Mouse (Mus musculus) layer of hippocampus, adult 2 months (tissue): ENCODE data around the gene Wfdc21. TPM values are rescaled to one million over a fixed set of nuclear protein-coding genes. Genes with fewer than 3 reads are reported as not detected.

ENCODE experiments used
- DNase-seq, 2 experiments: peaks; one replicate each; pipeline ENCODE4 v3.0.0; 2022; ENCODE audit warnings: low spot score in 2 of 2
- H3K27ac ChIP-seq: fragments of 200-600 bp; 2 replicates; pipeline ENCODE4 v1.8.1; 2022
- H3K4me3 ChIP-seq: fragments of 200-600 bp; 2 replicates; pipeline ENCODE4 v1.8.1; 2022; ENCODE audit warnings: mild to moderate bottlenecking
- CTCF ChIP-seq: fragments of 200-600 bp; conservative IDR thresholded peaks from 2 replicates; pipeline ENCODE4 v1.8.1; 2022; ENCODE audit warnings: antibody characterized with exemption, mild to moderate bottlenecking, moderate library complexity
- total RNA-seq, 2 experiments: library from RNA; stranded (reverse); gene quantifications; 2 replicates each; pipeline ENCODE4 v1.2.3; 2021

Gene Wfdc21
- total RNA-seq, 2 experiments from 2014 or later, result not detected

- no peak for TF ChIP-seq CTCF
- H3K4me3 ChIP-seq, result no peak overlapping the region
- no peak overlapping the region for H3K27ac ChIP-seq
- DNase-seq, result no peak
These were observed 9.6 kb upstream of the Wfdc21 start for GRCm38 (mm10) chr11:83737109-83737558.

- peak; percentile 93 for TF ChIP-seq CTCF
These were observed 7.5 kb upstream of the Wfdc21 start for GRCm38 (mm10) chr11:83739241-83739640.

GRCm38 (mm10) chr11:83740443-83740991, 6.2 kb upstream of the Wfdc21 start:
- TF ChIP-seq CTCF, result no peak
- Histone ChIP-seq H3K27ac (no peak overlapping the region), H3K4me3 (no peak overlapping the region)
- no peak for DNase-seq

More at GRCm38 (mm10) chr11:83739241-83739640, 7.5 kb upstream of the Wfdc21 start:
- Histone ChIP-seq H3K4me3 (no peak overlapping the region), H3K27ac (no peak overlapping the region)
- peak; percentile 69 to 86 for DNase-seq

GRCm38 (mm10) chr11:83741841-83742240, 4.9 kb upstream of the Wfdc21 start:
- DNase-seq, result no peak
- H3K27ac ChIP-seq, result no peak overlapping the region
- H3K4me3 ChIP-seq, result no peak overlapping the region
- no peak for TF ChIP-seq CTCF

GRCm38 (mm10) chr11:83742731-83743355, 3.9 kb upstream of the Wfdc21 start:
- no peak for TF ChIP-seq CTCF
- Histone ChIP-seq H3K4me3 (no peak overlapping the region), H3K27ac (no peak overlapping the region)
- DNase-seq, result no peak

GRCm38 (mm10) chr11:83743525-83743924, 3.2 kb upstream of the Wfdc21 start:
- no peak overlapping the region for H3K4me3 ChIP-seq
- H3K27ac ChIP-seq, result no peak overlapping the region
- TF ChIP-seq CTCF, result no peak
- no peak for DNase-seq

GRCm38 (mm10) chr11:83746152-83746551, 588 bp upstream of the Wfdc21 start:
- H3K4me3 ChIP-seq, result no peak overlapping the region

GRCm38 (mm10) chr11:83747376-83748265, 881 bp downstream of the Wfdc21 start:
- no peak overlapping the region for H3K27ac ChIP-seq
- TF ChIP-seq CTCF, result no peak
- H3K4me3 ChIP-seq, result no peak overlapping the region

More at GRCm38 (mm10) chr11:83746152-83746551, 588 bp upstream of the Wfdc21 start:
- DNase-seq, result no peak
- no peak for TF ChIP-seq CTCF
- no peak overlapping the region for H3K27ac ChIP-seq

GRCm38 (mm10) chr11:83753581-83754181, 6.9 kb downstream of the Wfdc21 start, which contains the start of gene Heatr6:
Gene Heatr6 (plus strand): TSS chr11:83753696.
- Histone ChIP-seq H3K4me3 (peak within 1 kb of the TSS; percentile 85), H3K27ac (peak within 1 kb of the TSS; percentile 95)
- TF ChIP-seq CTCF, result peak; percentile 29; the same call in 1 of the 2 replicates
- peak; percentile 90 to 91 for DNase-seq

More at GRCm38 (mm10) chr11:83747376-83748265, 881 bp downstream of the Wfdc21 start:
- no peak for DNase-seq

GRCm38 (mm10) chr11:83754227-83754626, 7.5 kb downstream of the Wfdc21 start:
- TF ChIP-seq CTCF, result no peak
- H3K4me3 ChIP-seq, result peak overlapping the region; percentile 85
- no peak for DNase-seq
- H3K27ac ChIP-seq, result peak overlapping the region; percentile 95

- DNase-seq, result no peak
- TF ChIP-seq CTCF, result no peak
- Histone ChIP-seq H3K4me3 (no peak overlapping the region), H3K27ac (no peak overlapping the region)
These were observed 20.6 kb downstream of the Wfdc21 start for GRCm38 (mm10) chr11:83767306-83767705.

- no peak overlapping the region for H3K27ac ChIP-seq
- no peak for DNase-seq
- no peak for TF ChIP-seq CTCF
- H3K4me3 ChIP-seq, result no peak overlapping the region
These were observed 22.2 kb downstream of the Wfdc21 start for GRCm38 (mm10) chr11:83768976-83769375.
